Mouse (Mus musculus) thymus, adult 18-20 months (tissue): ENCODE measurements around the gene Slc25a28.

ENCODE experiments used
- DNase-seq, 2 experiments: peaks; one replicate each; pipeline ENCODE4 v3.0.0; 2022; ENCODE audit warnings: mixed read lengths in 2 of 2

The Slc25a28 gene

GRCm38 (mm10) chr19:43675525-43676400 is 1.1 kb upstream of the Slc25a28 start:
- DNase-seq: peak in 1 of 2 experiments; percentile 25

DNA sequence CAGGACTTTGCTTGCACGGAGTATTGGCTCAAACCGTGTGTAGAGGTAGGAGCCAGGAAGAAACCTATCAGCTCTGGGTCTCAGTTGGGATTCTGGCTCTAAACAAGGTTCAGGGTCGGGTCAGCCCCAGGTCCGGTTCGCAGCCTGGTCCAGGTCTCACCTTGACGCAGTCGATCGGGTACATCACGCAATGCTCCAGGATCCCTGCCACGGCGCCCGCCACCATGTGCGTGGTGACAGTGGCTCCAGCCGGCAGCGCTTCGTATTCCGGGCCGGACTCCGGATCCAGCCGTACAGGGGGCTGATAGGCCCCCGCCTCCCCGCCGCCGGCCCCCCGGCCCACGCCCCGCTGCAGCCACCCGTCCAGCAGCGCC is 378 bp downstream of the Slc25a28 start:
- no peak for DNase-seq

GRCm38 (mm10) chr19:43673513-43674315 is 967 bp downstream of the Slc25a28 start:
- peak in 1 of 2 experiments; percentile 10 for DNase-seq

DNA sequence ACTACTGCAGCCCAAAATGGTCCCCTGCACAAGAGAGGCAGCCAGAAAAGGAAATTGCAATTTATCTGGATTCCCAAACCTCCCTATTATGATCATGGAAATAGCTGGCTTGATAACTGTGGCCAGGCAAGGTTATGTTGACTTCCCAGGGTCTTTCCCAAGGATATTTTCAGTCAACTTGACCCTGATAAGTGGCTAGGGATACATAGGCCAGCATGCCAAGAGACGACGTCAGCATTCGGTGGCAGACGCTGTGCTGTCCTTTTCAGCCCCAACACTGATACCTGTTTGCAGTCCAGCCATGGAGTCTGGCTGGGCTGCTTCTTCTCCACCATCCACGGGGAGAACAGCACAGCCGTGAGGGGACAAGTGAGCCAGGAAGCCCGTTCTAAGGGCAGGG is 3.6 kb downstream of the Slc25a28 start:
- no peak for DNase-seq

GRCm38 (mm10) chr19:43669136-43669759 is 5.4 kb downstream of the Slc25a28 start:
- DNase-seq: no peak

DNA sequence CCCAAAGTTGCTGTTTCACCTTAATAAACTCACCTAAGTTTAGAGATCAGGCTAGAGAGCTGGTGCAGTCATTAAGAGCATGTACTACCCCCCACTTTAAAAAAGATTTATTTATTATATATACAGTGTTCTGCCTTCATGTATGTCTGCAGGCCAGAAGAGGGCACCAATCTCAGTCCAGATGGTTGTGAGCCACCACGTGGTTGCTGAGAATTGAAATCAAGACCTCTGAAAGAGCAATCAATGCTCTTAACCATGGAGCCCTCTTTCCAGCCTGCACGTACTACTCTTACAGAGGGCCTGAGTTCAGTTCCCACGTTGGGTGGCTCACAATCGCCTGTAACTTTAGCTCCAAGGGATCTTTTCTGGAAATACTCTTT is 7.3 kb downstream of the Slc25a28 start:
- DNase-seq: no peak

GRCm38 (mm10) chr19:43666661-43667429 is 7.8 kb downstream of the Slc25a28 start:
- DNase-seq: no peak

- DNase-seq: no peak
Observed at GRCm38 (mm10) chr19:43665441-43666048, 9.1 kb downstream of the Slc25a28 start.

DNA sequence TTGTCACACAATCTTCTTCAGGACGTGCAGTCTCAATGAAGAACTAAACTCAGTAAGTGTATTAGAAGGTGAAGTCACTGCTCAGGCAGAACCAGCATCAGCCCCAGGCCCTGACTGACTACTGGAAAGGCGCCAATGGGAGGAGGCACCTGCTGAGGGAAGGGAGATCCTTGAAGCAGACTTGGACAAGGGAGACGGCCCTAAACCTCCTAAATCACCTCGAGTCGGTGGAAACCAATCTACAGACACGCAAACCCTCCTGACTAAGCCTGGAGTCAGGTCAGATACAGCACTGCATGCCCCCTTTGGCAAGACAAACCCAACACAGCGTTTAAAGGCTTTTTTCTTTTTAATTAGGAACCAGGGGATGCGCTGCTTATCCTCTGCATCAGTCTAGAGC is 11.2 kb downstream of the Slc25a28 start:
- DNase-seq: no peak

- no peak for DNase-seq
Observed at GRCm38 (mm10) chr19:43662176-43662967, 12.3 kb downstream of the Slc25a28 start.

GRCm38 (mm10) chr19:43660774-43661173 is 13.9 kb downstream of the Slc25a28 start:
- no peak for DNase-seq

GRCm38 (mm10) chr19:43659632-43660031 is 15.0 kb downstream of the Slc25a28 start:
- no peak for DNase-seq

DNA sequence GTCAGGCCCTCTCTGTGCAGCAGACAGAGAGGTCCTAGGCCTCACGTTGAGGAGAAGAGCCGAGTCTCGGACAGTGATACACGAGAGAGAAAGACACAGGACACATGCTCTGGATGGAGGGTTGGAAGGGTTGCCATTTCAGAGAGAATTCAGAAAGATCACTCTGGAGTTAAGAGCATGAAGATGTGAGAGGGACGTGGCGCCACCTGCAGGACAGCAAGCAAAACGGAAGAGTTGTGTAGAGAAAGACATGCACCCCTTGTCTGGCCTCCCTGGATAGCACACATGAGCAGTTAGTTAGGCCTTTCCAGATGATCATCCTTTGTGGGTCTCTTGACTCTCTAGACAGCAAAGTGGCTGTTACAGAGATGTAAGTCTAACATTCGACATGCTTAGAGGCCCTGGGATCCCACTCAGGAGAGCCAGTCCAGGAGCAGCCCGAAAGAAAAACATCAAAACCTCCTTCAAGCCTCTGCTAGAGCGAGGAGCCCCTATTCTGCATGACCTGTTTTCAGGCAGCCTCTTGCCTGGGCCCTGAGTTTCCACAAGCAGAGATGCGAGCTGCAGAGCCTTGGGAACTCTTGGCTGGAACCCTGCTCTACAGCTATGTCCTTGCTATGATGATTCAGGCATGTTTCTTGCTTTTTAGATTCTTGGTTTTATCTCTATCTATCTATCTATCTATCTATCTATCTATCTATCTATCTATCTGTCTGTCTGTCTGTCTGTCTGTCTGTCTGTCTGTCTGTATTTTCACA is 18.8 kb downstream of the Slc25a28 start:
- DNase-seq: peak in 1 of 2 experiments; percentile 15

DNA sequence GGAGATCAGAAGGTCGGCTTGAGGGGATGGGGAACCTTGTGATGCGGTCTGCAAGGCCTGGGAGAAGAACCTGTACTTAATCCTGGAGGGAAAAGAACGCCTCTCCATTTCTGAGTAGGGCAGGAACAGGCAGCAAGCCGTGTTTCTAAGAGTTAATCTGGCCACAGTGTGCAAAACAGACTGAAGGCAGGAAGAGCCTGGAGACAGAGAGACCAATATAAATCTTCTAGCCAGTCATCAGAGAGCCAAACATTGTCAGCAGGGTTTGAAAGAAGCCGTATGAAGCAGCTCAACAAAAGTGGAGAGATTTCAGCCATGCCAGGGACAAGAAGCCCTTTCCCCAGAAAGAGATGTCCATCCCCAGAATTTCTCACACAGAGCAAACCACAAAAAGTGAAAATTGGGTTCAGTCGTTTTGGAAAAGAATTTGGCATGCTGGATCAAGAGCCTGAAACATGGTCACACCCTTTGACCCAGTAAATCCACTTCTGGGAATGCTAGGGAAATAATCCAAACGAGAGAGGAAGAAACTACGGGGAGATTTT is 23.4 kb downstream of the Slc25a28 start:
- no peak for DNase-seq

GRCm38 (mm10) chr19:43648343-43648742 is 26.3 kb downstream of the Slc25a28 start:
- DNase-seq: no peak

DNA sequence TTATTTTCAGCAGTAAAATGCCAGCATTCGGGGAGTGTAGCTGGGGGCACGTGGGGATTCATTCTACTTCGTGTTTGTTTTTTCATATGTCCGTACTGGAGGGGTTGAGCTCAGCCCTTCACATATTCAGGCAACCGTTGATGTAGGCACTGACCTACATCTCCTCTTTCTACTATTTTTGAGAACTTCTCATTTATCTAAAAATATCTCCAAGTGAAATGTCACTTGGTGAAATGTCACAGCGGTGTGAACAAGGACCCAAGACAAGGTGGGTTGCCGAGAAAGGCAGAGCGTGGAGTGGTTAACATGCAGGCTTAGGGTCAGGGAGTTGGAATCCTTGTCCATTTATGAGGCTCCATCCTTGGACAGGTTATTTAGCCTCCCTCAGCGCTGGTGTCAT is 27.4 kb downstream of the Slc25a28 start:
- no peak for DNase-seq

GRCm38 (mm10) chr19:43646852-43647251 is 27.8 kb downstream of the Slc25a28 start:
- no peak for DNase-seq

DNA sequence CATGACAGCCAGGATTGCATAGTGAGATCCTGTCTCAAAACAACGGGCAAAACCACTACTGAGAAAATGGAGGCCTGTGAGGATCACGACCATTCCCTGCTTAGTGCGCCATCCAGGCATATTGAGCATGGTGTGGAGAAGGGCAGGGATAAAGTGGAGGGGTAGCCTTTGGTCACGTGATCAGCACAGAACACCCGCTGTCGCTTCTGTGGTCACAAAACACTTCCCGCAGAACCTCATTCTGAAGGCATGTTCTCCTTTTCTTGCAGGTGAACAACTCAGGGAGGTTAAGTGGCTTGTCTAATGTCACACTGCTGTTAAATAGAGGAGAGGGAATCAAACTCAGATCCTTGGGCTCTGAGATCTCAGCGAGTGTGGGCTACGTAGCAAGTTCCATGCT is 29.2 kb downstream of the Slc25a28 start:
- no peak for DNase-seq

DNA sequence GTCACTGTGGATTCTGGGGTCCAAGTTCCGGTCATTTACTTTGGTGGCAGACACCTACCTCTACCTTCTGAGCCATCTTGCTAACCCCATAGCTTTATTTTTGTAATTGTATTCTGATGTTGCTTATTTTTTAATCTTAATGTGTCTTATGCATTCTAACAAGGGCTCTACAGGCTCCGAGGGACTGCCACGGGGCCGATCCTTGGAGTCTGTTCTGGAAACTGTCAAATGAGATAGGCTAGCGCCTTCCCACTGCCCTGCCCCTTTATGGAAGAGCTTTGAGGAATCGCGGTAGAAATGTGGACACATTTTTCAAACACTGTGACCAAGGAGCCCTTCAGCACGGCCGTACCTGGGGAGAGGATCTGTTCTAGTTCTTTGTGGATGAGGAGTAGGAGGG is 31.8 kb downstream of the Slc25a28 start:
- no peak for DNase-seq

GRCm38 (mm10) chr19:43641833-43642232 is 32.8 kb downstream of the Slc25a28 start:
- DNase-seq: no peak
